Mouse (Mus musculus): ENCODE results near the gene Ptger1. TPM values are rescaled to one million over a fixed set of nuclear protein-coding genes. Genes with fewer than 3 reads are reported as not detected.

Gene Ptger1
- total RNA-seq, 2 experiments from 2014 or later, result 0.95 to 2.2 TPM

- intact Hi-C loops (cut with DNase I), result no loop called here
- H3K4me3 ChIP-seq, result no peak overlapping the region
- TF ChIP-seq CTCF (IDR thresholded peaks at IDR 0.05), result no peak
- DNase-seq (ENCODE audit: extremely low spot score in 1 of 2, low spot score in 2 of 2), result no peak
- peak overlapping the region; percentile 42 for H3K27ac ChIP-seq
Measured at GRCm38 (mm10) chr8:83679866-83680265, 13.4 kb downstream of the Ptger1 start.

- no peak for TF ChIP-seq CTCF (IDR thresholded peaks at IDR 0.05)
- Histone ChIP-seq H3K27ac (peak overlapping the region; percentile 42), H3K4me3 (no peak overlapping the region)
- intact Hi-C loops (cut with DNase I), result no loop called here
- no peak for DNase-seq (ENCODE audit: extremely low spot score in 1 of 2, low spot score in 2 of 2)
Measured at GRCm38 (mm10) chr8:83680603-83681002, 14.1 kb downstream of the Ptger1 start.

GRCm38 (mm10) chr8:83681099-83681498, 14.6 kb downstream of the Ptger1 start:
- intact Hi-C loops (cut with DNase I), result no loop called here
- Histone ChIP-seq H3K4me3 (no peak overlapping the region), H3K27ac (no peak overlapping the region; the same call in 1 of the 2 replicates)
- no peak for DNase-seq (ENCODE audit: extremely low spot score in 1 of 2, low spot score in 2 of 2)
- TF ChIP-seq CTCF (IDR thresholded peaks at IDR 0.05), result no peak

DNA sequence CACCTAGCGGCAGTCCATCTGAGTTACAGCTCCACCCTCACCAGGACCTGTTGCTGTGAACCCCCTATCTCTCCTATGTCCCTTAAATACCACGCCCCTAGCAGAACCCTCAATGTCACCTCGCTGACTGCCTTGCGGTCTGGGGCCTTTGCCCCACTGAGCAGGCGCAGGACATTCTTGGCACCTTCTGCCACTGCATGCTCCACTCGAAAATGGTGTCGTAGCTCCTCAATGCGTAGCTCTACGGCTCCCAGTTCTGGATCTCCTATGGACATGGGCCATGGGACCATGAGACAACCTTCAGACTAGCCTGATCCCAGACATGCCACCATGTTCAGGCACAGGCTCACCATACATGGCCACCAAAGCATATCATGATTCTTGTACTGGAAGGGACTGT, 18.0 kb downstream of the Ptger1 start:
- no peak for TF ChIP-seq CTCF (IDR thresholded peaks at IDR 0.05)
- intact Hi-C loops (cut with DNase I), result no loop called here

GRCm38 (mm10) chr8:83689264-83689663, 22.8 kb downstream of the Ptger1 start:
- no peak for DNase-seq (ENCODE audit: extremely low spot score in 1 of 2, low spot score in 2 of 2)
- H3K27ac ChIP-seq, result peak overlapping the region; percentile 59; the same call in 1 of the 2 replicates
- intact Hi-C loops (cut with DNase I), result no loop called here
- H3K4me3 ChIP-seq, result no peak overlapping the region
- no peak for TF ChIP-seq CTCF (IDR thresholded peaks at IDR 0.05)

More for the DNA sequence above, 18.0 kb downstream of the Ptger1 start:
- Histone ChIP-seq H3K4me3 (no peak overlapping the region), H3K27ac (no peak overlapping the region)
- no peak for DNase-seq (ENCODE audit: extremely low spot score in 1 of 2, low spot score in 2 of 2)

- peak overlapping the region; percentile 84 for H3K27ac ChIP-seq
- no peak overlapping the region for H3K4me3 ChIP-seq
- no peak for DNase-seq (ENCODE audit: extremely low spot score in 1 of 2, low spot score in 2 of 2)
- TF ChIP-seq CTCF (IDR thresholded peaks at IDR 0.05), result no peak
- intact Hi-C loops (cut with DNase I), result no loop called here
Measured at GRCm38 (mm10) chr8:83693609-83694236, 27.2 kb downstream of the Ptger1 start.

DNA sequence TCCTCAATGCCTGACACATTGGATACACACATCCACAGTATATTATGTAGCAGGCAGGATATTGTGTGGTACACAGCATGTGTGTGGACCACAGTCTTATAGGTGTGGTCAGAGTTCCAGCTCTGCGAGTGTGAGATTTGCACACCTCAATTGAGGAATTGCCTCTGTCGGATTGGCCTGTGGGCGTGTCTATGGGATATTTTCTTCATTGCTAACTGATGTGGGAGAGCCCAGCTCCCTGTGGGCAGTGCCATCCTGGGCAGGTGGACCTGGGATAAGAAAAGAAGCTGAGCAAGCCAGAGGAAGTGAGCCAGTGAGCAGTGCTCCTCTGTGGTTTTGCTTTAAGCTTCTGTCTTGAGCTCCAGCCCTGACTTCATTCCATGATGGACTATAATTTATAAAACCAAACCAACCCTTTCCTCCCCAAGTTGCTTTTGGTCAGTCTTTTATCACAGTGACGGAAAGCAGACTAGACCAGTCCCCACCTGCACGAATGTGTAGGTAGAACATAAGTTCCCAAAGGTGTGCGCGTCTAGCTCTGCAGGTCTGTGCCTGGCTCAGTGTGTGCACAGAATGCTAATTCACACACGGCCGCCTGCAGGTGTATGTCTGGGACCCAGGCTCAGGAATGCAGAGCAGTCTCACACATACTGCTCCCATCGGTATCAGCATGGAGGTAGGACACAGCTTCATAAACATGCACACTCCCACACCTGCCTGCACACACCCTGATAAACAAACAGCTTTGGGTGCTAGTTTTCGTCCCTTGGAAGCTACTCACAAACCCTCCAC, 28.1 kb downstream of the Ptger1 start:
- TF ChIP-seq CTCF (IDR thresholded peaks at IDR 0.05), result no peak
- DNase-seq (ENCODE audit: extremely low spot score in 1 of 2, low spot score in 2 of 2), result no peak
- intact Hi-C loops (cut with DNase I), result no loop called here
- Histone ChIP-seq H3K4me3 (no peak overlapping the region), H3K27ac (peak overlapping the region; percentile 84)

DNA sequence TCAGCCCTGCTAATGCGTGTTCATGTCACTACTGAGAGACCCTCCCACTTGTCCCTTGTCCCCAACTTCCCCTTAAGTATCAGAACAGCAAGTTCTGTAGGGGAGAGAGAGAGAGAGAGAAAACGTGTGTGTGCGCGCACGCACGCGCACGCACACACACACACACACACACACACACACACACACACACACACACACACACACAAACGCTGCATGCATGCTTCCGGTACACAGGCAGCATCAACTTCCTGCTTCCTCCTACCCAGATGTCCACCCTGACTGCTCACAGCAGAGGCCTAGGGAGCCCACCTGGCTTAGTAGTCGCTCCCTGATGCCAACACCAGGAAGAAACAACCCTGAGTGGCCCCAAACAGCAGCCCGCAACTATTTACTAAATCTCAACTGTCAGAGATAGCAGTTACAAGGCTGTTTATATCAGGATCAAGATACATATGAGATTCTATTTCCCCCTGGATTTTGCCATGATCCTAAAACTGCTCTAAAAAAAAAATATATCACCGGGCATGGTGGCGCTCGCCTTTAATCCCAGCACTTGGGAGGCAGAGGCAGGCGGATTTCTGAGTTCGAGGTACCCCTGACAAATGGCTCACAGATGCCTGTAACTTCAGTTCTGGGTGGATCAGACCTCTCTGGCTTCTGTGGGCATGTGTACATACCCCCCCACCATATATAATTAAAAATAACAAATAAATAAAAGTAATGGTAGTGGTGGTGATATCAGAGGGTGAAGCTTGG, 29.1 kb downstream of the Ptger1 start:
- no peak overlapping the region for H3K4me3 ChIP-seq
- H3K27ac ChIP-seq, result peak overlapping the region; percentile 50
- TF ChIP-seq CTCF (IDR thresholded peaks at IDR 0.05), result no peak
- intact Hi-C loops (cut with DNase I), result no loop called here
- no peak for DNase-seq (ENCODE audit: extremely low spot score in 1 of 2, low spot score in 2 of 2)

GRCm38 (mm10) chr8:83697374-83698220, 31.1 kb downstream of the Ptger1 start:
- intact Hi-C loops (cut with DNase I), result loop anchor here (2.0 kb wide), 2 partner anchors 23 to 35 kb away; no protein-coding TSS in a partner anchor
- no peak for DNase-seq (ENCODE audit: extremely low spot score in 1 of 2, low spot score in 2 of 2)
- peak overlapping the region; percentile 97 for H3K4me3 ChIP-seq
- peak overlapping the region; percentile 97 for H3K27ac ChIP-seq
- TF ChIP-seq CTCF (IDR thresholded peaks at IDR 0.05), result no peak

DNA sequence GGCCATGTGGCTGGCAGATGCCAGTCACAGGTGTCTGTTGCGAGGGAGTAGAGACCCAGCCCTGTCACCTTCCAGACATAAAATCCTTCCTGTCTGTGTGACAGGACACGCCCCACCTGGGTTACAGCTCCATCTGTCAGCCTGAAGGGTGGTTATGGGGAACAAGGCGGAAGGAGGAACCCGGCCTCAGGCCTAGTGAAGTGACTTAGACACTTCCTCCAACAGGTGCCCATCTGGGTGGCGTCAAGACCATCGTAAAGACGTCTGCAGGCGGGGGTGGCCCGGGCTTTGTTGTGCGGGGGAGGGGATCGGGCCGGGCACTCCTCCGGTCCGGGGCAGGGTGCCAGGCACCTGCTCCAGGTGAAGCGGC, 31.8 kb downstream of the Ptger1 start:
- Histone ChIP-seq H3K4me3 (peak overlapping the region; percentile 97), H3K27ac (peak overlapping the region; percentile 97)
- DNase-seq (ENCODE audit: extremely low spot score in 1 of 2, low spot score in 2 of 2), result peak in 1 of 2 experiments; percentile 46
- TF ChIP-seq CTCF (IDR thresholded peaks at IDR 0.05), result no peak
- intact Hi-C loops (cut with DNase I), result loop anchor here (2.0 kb wide), 2 partner anchors 23 to 35 kb away; no protein-coding TSS in a partner anchor

All from left cerebral cortex, adult 2 months (tissue).